Mouse (Mus musculus) kidney, adult 2 months (tissue): Measurements from ENCODE around the gene Capzb. TPM values are rescaled to one million over a fixed set of nuclear protein-coding genes. Genes with fewer than 3 reads are reported as not detected.

ENCODE experiments used
- DNase-seq: peaks from one replicate; pipeline ENCODE4 v3.0.0; 2021
- H3K27ac ChIP-seq: fragments of 200-500 bp; 2 replicates; pipeline ENCODE4 v1.5.1; 2012; ENCODE audit warnings: low read depth, low read length, control low read depth, inconsistent platforms; ENCODE audit not compliant: insufficient read depth
- H3K27me3 ChIP-seq: fragments of 200-500 bp; replicated peaks from 2 replicates; pipeline ENCODE4 v1.6.1; 2012; ENCODE audit warnings: mild to moderate bottlenecking, moderate library complexity, low read length, inconsistent platforms; ENCODE audit not compliant: control insufficient read depth, insufficient read depth
- H3K36me3 ChIP-seq: fragments of 200-500 bp; 2 replicates; pipeline ENCODE4 v1.6.1; 2012; ENCODE audit warnings: mild to moderate bottlenecking, moderate library complexity, low read length, inconsistent platforms; ENCODE audit not compliant: control insufficient read depth, insufficient read depth
- H3K4me1 ChIP-seq: fragments of 200-500 bp; 2 replicates; pipeline ENCODE4 v1.6.1; 2011; ENCODE audit warnings: low read length; ENCODE audit not compliant: control insufficient read depth, insufficient read depth
- H3K4me3 ChIP-seq: fragments of 200-500 bp; 2 replicates; pipeline ENCODE4 v1.5.1; 2011; ENCODE audit warnings: mild to moderate bottlenecking, low read depth, low read length, control low read depth; ENCODE audit not compliant: insufficient read depth
- CTCF ChIP-seq: fragments of 200-500 bp; conservative IDR thresholded peaks from 2 replicates; pipeline ENCODE4 v1.5.1; 2011; ENCODE audit warnings: low read depth, mild to moderate bottlenecking, control low read depth, low read length, moderate library complexity, mixed read lengths; ENCODE audit not compliant: insufficient read depth, insufficient read length
- POLR2A ChIP-seq: fragments of 200-500 bp; IDR thresholded peaks from one replicate; pipeline ENCODE4 v1.6.1; 2011; ENCODE audit warnings: low read depth, low read length, control low read depth
- WGBS: fragments of 180-500 bp; shearing (Covaris S2); methylation state at CpG from one replicate; pipeline ENCODE4 v1.1.7; 2018; 5-methylcytosine and 5-hydroxymethylcytosine counted together
- polyA plus RNA-seq: library from polyadenylated mRNA; depleted of rRNA; stranded (reverse); fragments of >200 nt; gene quantifications from 2 replicates; pipeline ENCODE4 v1.2.3, GENCODE M21; 2012

Capzb gene
- polyA plus RNA-seq, 1 experiment: 134 TPM

DNA sequence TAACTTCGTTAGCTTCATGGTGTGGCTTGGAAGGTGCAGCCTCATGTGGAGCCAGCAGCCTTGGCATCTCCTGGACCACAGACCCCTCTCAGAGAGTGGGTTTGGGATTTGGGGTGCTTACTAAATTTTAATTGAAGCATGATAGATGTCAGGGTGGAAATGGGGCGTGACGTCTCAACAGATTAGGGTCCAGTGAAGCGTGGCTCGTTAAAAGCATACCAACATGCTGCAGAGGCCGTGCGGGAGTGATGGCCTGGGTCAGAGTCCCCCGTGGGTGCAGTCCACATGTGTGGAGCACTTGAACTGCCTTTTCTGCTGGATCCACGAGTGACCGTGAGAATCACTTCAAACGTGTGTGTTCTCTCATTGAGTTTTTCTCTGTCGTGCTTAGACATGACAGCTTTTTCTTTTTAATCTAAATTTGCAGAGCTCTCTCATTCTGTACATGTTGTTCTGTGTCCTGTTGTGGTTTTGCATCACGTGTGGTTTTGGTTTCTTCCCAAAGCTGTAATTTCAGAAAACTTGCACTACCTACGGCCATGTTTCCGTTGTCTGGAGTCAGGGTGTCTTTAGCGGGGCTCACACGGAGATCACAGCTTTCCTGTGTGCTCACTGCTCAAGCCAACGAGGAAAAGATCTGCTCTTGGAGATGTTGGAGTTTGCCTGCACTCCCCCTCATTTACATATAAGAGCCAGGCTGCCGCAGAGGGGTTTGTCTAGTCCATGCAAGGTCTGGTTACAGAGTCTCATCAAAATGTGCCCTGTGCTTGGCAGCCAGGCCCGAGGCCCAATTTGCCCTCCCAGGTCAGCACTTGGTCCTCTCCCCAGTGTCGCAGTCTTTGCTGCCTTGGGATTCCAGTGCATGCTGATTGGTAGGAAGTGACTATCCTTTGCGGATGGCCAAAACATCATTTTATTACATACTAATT lies 49.2 kb downstream of the Capzb start:
- H3K36me3 ChIP-seq: peaks cover 1% of the 10 kb centered on the region
- no peaks in the 10 kb centered on the region for H3K27me3 ChIP-seq
- no peak overlapping the region for H3K4me3 ChIP-seq
- TF ChIP-seq CTCF (no peak), POLR2A (no peak)
- H3K4me1 ChIP-seq: peaks cover 19% of the 10 kb centered on the region
- peak; percentile 45 for DNase-seq
- peak overlapping the region; percentile 17; the same call in 1 of the 2 replicates for H3K27ac ChIP-seq
- WGBS: 43% methylated on average over 22 of the region's 22 CpGs

DNA sequence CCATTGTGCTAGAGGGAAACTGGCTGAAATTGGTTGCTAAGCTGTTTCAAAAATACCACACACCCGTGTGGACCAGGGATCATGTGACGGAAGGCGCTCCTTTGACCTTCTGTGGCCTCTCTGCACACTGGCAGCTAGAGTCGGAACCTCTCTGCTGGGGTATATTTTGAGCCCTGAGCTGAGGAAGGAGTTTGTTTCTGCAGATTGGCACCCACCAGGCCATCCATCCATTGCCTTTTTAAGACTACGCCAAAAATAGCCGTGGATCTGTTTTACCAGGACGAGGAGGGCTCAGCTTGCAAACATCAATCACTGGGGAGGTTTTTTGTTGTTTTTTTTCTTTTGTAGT lies 49.9 kb downstream of the Capzb start:
- peaks cover 1% of the 10 kb centered on the region for H3K36me3 ChIP-seq
- WGBS: 33% methylated on average over 7 of the region's 7 CpGs
- no peak for TF ChIP-seq POLR2A
- no peak for TF ChIP-seq CTCF
- H3K27ac ChIP-seq: peak overlapping the region; percentile 17
- no peaks in the 10 kb centered on the region for H3K27me3 ChIP-seq
- peaks cover 19% of the 10 kb centered on the region for H3K4me1 ChIP-seq
- no peak overlapping the region for H3K4me3 ChIP-seq
- peak; percentile 61 for DNase-seq

DNA sequence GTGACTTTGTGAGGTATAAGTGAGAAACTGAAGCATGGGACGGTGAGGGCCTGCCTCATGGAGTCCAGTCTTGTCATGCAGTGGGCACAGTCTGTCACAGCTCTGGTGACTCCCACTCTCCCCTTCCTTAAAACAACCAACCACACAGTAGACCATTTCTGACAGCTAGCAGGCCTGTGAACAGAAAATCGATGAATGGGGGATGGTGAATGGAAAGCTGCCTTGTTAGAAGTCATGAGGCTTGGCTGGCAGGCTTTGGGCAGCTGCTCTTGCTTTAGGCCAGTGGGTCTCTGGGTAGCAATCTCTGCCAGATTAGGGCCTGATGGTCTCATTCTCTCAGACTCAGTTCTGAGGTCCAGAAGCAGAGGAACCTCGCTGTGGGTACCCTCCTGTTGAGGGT lies 51.5 kb downstream of the Capzb start:
- Histone ChIP-seq H3K27ac (no peak overlapping the region), H3K4me3 (no peak overlapping the region), H3K4me1 (peaks cover 22% of the 10 kb centered on the region), H3K36me3 (peaks cover 1% of the 10 kb centered on the region), H3K27me3 (no peaks in the 10 kb centered on the region)
- WGBS: 77% methylated on average over 3 of the region's 3 CpGs
- TF ChIP-seq CTCF: no peak
- TF ChIP-seq POLR2A: no peak
- no peak for DNase-seq

DNA sequence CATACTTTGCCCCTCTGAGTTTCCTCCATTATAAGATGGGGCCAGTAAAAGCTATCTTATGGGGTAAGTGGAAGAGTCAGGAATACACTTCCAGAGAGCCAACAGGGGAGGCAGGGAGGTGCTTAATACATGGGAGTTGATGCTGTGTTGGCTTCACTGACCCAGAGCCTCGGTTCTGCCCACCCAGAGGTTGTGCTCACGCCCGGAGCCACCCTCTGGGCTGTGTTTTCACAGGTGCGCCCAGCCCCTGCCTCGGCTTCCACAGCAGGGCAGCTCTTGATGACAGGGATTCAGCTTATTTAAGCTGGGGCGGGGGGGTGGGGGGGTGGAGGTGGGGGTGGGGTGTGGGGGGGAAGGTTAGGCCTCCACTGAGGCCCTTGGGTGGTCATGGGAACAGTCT lies 52.1 kb downstream of the Capzb start:
- WGBS: 81% methylated on average over 6 of the region's 6 CpGs
- no peak overlapping the region for H3K27ac ChIP-seq
- no peaks in the 10 kb centered on the region; the same call in 1 of the 2 replicates for H3K36me3 ChIP-seq
- DNase-seq: no peak
- peaks cover 27% of the 10 kb centered on the region for H3K4me1 ChIP-seq
- no peak overlapping the region for H3K4me3 ChIP-seq
- TF ChIP-seq CTCF (no peak), POLR2A (no peak)
- no peaks in the 10 kb centered on the region for H3K27me3 ChIP-seq

DNA sequence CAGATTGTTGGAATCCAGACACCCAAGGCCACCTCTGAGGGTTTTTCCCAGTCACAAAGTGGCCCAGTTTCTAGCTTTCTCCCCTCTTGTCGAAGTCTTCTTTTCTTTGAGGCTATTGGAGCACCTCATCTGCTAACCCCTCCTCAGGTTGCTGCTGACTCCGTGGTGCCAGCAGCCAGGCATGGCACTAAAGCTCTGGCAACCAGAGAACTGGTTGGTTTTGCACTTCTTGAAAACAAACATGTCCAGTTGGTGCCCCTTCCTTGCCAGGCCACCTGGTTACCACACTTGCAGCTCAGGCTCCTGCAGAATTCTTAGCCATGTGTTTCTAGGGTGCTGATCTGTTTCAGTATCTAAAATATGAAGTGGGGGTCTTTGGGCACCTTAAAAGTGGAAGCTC lies 52.8 kb downstream of the Capzb start:
- no peak overlapping the region for H3K27ac ChIP-seq
- DNase-seq: no peak
- TF ChIP-seq CTCF: no peak
- TF ChIP-seq POLR2A: no peak
- 63% methylated on average over 2 of the region's 2 CpGs for WGBS
- no peaks in the 10 kb centered on the region for H3K27me3 ChIP-seq
- no peak overlapping the region for H3K4me3 ChIP-seq
- H3K36me3 ChIP-seq: no peaks in the 10 kb centered on the region
- H3K4me1 ChIP-seq: peaks cover 33% of the 10 kb centered on the region

DNA sequence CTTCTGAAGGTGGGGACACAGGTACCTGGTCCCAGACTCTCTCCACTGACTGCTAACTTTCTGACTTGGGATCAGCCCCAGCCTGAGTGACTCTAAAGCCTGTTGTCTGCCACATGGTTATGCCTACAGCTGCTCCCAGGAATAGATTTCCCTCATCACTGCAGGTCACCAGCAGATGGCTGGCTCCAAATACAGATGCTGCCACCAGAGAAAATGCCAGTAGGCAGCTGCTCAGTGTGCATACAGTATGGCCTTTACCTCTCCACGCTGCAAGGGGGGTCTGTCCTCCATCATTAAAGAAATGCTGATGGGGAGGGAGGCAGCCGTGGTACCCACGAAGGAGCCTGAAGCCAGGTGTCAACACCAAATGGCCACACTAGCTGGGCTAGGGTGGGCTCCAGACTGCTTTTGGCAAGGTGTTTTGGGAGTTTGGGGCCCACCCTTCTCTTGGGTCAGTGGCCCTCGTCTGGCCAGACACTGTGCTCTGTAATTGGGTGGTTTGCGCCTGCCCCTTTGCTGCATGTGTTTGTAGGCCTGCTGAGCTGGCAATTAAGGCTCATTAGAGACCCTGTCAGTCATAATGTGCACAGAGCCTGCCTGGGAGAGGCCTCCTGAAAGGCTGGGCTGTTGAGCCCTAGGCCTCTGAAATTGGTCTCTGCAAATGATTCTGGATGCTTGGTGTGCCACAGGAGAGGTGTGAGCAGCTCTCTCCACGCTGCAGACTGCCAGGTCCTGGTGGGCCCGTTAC lies 53.6 kb downstream of the Capzb start:
- Histone ChIP-seq H3K27ac (no peak overlapping the region), H3K4me1 (peaks cover 41% of the 10 kb centered on the region), H3K27me3 (no peaks in the 10 kb centered on the region), H3K36me3 (no peaks in the 10 kb centered on the region), H3K4me3 (no peak overlapping the region)
- 71% methylated on average over 7 of the region's 7 CpGs for WGBS
- DNase-seq: no peak
- no peak for TF ChIP-seq POLR2A
- TF ChIP-seq CTCF: no peak

DNA sequence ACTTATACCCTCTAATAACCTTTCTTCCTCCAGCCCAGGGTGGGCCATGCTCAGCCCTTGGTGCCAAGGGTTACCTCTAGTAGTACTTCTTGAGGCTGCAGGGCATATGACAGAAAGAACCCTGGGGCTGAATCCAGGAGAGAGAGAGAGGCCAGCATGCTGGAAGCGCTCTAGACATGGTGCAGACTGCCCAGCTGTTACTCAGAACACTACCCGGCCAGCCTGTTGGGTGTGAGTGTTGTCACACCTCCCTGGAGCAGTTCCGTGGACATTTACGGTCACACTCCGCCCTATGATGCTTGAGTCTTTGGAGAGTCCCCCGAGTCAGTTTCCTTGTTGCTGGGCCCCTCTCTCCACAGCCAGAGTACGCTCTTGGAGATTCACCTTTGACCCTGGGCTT lies 55.3 kb downstream of the Capzb start:
- no peak overlapping the region for H3K27ac ChIP-seq

More for the DNA sequence above, 55.3 kb downstream of the Capzb start:
- WGBS: 68% methylated on average over 7 of the region's 7 CpGs
- Histone ChIP-seq H3K4me1 (peaks cover 39% of the 10 kb centered on the region), H3K36me3 (no peaks in the 10 kb centered on the region), H3K4me3 (no peak overlapping the region), H3K27me3 (no peaks in the 10 kb centered on the region)
- DNase-seq: no peak
- no peak for TF ChIP-seq POLR2A
- TF ChIP-seq CTCF: no peak
